Mouse (Mus musculus): ENCODE data around the gene Actr1a. TPM values are rescaled to one million over a fixed set of nuclear protein-coding genes. Genes with fewer than 3 reads are reported as not detected.
A peak's percentile ranks its signal among the peaks of the same experiment; 100 is the strongest.

Gene Actr1a
- total RNA-seq, 2 experiments from 2014 or later: 65.1 to 69.1 TPM

DNA sequence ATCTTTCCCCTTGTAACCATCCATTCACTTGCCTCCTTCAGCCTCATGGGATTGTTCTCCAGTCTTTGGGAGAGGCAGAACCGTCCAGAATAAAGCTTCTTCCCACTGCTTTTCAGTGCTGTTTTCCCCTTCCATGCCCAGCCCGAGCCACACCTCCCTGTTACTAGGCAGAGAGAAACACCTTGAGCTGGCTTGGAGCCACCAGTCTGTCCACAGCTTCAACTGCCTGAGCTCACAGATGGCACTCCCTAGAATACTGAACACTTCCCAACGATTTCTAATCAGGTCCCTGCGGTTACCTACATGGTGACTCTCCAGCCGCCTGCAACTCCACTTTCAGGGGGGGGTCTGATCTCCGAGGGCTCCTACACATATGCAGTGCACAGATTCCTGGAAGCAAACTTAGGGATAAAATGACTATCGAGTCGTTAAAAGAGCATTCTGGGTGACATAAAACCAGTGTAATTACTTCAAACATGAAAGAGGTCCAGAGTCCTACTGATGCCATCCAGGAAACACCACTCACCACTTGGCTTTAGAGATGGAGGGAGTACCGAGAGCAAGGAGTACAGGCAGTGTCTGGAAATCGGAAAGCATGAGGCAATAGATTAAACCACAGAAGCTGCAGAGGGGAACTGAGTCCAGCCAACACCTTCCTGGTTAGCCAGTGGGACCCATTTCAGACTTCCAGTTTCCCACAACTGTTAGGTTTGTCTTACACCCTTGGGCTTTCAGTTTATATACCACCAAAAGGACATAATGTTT is 45.2 kb downstream of the Actr1a start, which contains the start of gene 2310034G01Rik:
2310034G01Rik (minus strand) TSS at position 135 of the 765 bp plus-strand sequence.
- no peak for DNase-seq

DNA sequence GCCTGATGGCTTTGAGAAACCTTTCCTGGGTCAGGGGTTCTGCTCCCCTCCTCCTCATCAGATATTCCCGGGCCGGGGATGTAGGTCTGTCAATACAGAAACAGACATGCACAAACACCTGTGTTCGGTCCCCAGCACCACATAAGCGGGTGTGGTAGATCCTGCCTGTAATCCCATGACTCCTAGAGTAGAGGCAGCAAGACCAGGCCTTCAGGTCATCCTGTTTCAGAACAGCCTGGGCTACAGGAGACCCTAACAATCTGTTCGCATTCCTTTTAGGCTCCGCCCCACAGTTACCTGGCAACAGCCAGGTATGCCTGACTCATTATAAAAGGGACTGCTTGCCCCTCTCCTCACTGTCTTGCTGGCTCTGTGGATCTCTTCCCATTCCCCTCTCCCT is 46.0 kb downstream of the Actr1a start:
- DNase-seq: no peak

DNA sequence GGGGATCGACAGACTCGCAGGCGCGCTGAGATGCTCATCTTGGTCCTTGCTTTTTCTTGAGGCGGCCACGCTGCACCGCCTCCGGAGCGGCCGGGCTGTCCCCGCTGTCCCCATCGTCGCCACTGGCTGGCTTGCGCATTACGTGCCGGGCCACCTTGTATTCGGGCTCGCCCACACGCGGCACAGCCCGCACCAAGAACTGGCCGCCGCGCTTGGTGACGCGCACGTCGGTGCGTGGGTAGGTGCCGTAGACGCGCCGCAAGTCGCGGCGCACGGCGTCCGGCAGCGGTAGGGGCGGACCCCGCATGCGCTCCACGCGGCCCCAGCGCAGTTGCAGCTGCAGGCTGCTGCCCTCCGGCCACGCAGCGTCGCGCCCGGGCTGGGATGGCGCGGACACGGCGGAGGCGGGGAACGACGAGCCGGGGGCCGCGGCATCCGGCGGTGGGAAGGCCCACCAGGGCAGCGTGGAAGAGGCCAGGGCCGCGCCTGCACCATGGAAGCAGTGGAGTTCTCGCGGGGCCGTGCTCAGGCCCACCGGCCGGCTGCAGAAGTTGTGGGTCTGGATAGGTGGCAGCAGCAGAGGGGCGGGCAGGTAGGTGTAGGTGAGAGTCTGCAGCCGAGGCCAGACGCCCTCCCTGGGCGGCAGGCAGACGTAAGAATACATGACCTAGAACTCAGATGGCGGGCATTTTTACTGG is 46.6 kb downstream of the Actr1a start:
- DNase-seq: peak; percentile 82

DNA sequence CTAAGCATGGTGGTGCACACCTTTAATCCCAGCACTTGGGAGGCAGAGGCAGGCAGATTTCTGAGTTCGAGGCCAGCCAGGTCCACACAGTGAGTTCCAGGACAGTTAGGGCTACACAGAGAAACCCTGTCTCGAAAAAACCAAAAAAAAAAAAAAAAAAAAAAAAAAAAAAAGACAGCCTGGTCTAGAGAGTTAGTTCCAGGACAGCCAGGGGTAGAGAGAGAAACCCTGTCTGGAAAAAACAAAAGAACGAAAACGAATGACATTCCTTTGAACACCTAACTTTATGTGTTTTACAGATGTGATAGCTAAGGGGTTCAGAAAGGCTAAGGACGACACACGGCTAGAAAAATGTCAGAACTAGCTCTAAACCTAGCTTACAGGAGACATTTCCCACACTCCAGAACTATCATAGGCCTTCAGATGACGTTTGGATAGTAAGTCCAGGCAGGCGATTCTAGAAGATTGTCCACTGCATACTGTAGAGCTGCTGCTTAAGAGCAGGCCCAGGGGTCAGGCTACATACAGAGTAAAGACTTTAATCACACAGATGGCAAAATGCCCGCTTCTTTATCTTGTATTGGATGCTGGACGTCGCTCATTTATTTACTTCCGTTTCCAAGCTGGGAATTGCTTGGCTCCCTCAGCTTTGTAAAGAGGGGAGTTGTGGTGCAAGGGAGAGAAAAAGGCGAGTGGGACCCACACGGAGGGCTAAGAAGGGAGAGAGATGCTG is 47.4 kb downstream of the Actr1a start:
- no peak for DNase-seq

DNA sequence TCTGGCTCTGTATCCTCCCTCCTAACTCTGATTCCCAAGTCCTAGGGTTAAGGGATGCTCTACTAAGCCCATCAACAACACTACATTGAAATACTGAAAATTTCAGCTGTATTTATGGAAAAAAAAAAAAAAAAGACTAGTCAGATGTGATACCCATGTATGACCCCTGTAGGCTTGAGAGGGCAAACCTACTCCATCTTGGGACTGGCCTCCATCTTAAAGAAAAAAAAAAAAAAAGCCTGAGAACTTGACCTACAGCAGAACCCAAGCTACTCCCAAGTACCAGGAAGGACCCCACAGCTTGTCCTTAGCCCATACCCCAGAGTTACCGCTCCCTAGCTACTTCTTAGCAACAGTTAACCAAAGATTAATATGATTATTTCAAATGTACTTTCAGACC is 48.4 kb downstream of the Actr1a start:
- no peak for DNase-seq

DNA sequence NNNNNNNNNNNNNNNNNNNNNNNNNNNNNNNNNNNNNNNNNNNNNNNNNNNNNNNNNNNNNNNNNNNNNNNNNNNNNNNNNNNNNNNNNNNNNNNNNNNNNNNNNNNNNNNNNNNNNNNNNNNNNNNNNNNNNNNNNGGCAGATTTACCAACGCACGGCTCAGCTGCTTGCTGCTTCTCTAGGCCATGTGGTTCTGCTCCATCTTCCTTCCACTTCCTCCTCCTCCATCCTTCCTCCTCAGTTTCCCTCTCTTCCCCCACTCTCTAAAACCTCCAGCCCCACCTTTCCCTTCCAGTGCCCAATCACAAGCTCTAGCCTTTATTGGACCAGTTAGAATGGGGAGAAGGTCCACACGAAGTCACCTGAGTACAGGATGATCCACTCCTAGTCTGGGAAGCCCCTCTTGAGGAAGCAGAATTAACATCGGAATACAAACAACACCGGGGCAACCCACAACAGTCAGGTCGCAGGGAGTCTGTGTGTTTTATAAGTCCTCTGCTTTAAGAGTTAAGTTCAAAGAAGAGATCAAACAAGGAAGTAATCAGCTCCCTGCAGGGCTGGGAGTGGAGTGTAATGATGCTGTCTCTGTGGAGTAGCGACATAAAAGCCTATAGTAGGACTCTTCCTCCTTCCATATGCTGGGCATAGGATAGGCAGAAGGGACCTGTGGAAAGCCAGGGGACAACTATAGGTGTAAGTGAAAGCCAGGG is 50.7 kb downstream of the Actr1a start:
- DNase-seq: no peak

DNA sequence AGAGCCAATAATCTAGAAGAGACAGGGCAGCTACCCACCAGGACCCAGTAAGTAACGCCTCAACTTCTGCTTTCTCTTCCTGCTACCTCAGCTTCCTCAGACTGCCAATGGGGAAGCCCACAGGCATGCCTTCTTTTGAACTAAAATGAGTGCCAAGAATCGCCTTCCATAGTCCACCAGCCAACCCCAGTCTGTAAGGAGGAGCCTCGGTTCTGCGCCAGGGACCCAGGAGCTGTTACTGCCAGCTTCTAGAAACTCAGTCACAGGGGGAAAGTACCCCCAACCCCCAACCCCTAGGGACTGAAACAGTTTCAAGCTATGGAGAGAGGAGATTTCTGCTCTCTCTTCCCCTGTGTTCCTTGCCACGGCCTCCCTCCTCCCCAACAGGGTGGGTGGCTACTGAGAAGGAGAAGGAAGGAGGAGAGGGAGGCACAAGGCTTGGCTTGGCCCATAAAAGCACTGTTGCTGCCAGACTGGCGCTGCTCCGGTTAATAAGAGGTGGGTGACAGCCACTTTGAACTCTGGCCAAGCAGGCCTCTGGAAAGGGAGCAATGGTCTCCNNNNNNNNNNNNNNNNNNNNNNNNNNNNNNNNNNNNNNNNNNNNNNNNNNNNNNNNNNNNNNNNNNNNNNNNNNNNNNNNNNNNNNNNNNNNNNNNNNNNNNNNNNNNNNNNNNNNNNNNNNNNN is 56.1 kb downstream of the Actr1a start:
- no peak for DNase-seq

DNA sequence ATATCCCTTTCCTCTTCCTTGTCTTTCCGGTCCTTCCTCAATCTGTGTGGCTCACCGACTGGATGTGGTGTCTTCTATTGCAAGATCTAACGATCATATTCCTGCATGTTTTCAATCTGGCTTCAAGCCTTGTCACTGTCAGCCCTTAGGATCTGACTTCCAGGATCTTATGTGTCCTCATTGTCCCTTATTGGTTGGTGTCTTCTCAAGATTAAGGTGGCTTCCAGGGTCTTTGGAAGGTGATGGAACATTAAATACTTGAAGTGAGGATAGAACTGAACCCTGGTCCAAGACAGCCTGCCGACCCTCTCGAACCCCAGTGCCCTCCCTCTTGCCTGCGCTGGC is 56.6 kb downstream of the Actr1a start:
- DNase-seq: no peak

DNA sequence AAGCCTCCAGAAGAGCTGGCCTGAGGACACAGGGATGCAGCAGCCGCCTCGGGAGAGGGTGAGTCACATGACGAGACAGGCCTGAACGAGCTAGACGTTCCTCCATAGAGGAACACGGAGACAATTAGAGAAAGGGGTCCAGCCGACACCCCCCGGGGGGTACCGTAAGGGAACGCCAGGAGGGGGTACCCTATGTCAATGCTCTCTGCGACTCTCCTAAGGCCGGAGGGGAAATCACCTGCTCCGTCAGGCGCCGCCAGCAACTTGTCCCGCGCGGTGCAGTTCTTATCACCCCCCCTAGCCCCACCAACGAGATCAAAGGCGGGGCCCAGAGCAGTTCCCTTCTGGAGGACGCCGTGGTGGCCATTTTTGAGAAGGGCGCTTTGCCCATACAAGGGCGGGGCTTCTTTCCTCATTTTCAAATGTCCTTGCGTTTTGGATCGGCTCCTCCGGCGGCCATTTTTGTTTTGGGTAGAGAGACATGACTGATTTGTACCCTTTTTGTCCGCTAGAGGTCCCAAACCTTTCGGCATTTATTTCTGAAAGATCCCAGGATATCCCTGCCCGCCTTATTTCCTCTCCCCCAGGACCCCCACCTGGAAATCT is 57.1 kb downstream of the Actr1a start, which contains the start of gene Cuedc2:
Cuedc2 (minus strand) TSS at position 372 of the 606 bp plus-strand sequence.
- DNase-seq: peak; percentile 92

DNA sequence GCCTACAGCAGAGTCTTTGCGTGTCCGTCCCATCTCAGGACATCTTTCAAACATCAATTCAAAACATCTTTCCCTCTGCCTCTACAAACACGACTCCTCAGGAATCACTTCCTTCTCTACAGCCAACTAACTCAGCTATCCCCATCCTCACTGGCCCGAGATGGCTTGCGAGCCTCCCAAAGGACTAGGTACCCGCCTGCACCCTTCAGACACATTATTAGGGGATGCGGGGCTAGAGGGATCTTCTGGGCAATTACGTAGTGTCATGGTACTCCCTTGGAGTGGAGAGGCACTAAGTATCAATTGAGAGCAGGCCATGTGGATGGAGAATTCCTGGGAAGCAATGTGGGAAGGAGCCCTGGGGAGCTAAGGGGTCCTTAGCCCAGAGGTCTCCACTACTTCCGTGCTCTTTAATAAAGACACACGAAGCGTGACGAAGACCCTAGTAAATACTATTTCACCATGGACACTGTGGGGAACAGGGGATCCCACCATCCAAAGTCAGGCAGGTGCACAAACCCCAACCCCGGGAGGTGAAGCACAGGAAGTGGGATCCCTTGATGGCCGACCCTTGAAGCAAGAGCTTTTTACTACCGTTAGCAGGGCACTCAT is 57.7 kb downstream of the Actr1a start:
- no peak for DNase-seq

DNA sequence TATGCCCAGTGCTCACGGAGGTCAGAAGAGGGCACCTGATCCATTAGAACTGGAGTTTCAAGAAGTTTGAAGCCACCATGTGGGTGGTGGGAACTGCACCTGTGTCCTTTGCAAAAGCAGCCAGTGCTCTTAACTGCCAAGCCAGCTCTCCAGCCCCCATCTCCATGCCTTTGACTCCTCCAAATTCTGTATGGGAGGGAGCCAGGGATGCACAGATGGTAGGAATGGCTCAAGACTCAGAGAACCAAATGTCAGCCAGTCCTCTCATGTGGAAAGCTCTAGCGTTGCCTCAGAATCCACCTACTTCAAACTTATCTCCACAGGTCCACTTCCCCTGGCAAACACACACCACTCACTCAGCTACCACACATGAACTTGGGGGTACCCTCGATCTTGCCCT is 61.6 kb downstream of the Actr1a start:
- DNase-seq: no peak

DNA sequence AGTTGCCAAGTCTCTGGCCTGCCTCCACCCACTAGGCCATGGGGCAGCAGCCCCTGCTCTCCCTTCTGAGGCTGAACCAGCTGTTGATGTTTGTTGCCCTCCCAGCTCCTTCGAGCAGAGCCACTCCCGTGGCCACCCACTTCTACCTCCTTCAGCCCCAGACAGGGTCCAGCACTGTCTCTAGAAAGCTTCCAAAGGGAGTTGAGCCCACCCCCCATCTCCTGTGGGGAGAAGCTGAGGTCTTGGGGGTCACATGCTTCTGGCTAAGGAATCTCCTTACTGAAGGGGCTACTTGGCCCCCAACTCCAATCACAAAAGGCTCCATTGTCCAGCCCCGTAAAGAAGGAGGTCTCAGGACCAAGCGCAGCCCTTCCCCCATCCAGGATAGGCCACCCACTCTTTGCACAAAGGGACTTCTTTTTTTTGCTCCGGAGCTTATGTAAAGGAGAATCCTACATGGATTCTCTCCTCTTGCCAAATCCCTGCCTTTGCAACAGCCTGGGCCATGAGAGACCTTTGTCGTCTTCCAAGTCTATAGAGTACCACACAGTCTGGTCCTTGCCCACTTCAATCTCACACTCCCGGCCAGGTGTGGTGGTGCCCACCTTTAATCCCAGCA is 62.7 kb downstream of the Actr1a start:
- no peak for DNase-seq

DNA sequence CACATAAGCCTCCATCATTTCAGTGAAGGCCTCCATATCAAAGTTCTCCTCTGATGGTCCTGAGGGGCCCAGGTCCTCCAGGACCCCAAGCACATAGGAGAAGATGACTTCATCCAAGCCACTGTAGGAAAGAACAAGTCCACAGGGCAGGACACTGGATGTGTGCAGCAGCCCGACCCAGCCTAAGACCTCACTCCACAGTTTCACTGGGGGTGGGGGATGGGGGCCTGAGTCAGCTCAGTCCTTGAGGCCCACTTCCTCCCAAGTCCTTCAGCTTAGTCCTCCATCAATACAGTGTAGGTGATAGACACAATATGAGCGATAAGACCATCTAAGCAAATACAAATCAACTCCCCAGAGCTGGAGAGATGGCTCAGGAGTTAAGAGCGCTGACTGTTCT is 63.6 kb downstream of the Actr1a start:
- DNase-seq: no peak

DNA sequence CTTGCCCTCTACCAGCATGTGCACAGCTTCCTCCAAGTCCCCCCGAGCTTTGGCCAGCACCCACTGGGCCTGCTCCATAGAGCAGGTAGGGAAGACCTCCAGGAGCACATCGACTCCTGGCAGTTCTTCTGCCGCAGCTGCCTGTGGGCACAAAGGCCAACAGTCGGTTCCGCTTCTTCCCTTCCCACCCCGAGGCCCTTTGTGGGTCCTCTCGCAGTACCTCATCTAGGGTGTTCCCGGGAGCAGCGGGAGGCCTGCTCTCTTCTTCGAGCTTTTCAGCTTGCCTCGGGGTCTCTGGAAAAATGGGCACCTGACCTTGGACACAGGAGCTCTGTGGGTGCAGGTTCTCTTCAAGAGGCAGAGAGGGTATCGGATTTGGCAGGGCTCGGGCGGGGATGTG is 64.2 kb downstream of the Actr1a start:
- no peak for DNase-seq

DNA sequence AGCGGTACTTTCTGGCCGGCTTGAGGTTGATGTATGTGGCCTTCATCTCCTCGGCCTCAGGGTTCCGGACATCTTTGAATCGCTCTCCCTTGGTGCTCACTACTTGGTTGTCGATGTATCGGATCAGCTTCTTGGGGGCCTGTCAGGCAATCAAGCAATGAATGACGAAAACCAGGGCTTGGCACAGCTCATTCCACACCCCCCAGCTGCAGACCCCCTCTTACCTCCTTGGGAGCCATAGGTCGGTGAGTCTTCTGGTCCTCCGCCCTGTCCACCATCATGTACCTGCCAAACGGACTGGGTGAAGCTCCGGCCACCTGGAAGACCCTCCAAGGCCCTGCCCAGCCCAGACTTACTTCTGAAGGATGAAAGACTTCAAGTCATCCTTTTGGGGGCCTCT is 64.9 kb downstream of the Actr1a start:
- no peak for DNase-seq

DNA sequence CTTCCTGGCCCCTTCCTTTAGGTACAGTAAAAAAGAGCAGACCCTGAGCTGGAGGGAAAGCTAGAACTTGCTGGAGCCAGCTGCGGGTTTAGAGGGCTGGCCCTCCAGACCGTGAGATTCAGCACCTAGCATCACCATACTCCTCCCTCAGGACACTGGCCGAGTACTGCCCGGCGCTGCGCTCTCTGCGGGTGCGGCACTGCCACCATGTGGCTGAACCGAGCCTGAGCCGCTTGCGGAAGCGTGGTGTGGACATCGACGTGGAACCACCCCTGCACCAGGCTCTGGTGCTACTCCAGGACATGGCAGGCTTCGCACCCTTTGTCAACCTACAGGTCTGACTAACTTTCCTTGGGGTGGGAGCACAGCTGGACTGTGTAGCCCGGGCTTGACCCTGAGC is 65.6 kb downstream of the Actr1a start:
- peak; percentile 81 for DNase-seq

DNA sequence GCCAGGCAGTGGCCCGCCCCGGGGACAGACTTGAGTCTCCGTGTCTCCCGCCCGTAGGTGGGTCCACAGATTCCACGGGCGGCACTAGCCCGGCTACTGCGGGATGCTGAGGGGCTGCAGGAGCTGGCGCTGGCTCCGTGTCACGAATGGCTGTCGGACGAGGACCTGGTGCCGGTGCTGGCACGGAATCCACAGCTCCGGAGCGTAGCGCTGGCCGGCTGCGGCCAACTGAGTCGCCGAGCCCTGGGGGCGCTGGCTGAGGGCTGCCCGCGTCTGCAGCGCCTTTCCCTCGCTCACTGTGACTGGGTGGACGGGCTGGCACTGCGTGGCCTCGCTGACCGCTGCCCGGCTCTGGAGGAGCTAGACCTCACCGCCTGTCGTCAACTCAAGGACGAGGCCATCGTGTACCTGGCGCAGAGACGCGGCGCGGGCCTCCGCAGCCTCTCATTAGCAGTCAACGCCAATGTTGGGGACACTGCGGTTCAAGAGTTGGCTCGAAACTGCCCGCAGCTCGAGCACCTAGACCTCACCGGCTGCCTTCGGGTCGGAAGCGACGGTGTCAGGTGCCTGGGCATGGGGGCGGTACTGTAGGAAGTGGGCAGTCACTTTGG is 66.4 kb downstream of the Actr1a start:
- DNase-seq: peak; percentile 34

DNA sequence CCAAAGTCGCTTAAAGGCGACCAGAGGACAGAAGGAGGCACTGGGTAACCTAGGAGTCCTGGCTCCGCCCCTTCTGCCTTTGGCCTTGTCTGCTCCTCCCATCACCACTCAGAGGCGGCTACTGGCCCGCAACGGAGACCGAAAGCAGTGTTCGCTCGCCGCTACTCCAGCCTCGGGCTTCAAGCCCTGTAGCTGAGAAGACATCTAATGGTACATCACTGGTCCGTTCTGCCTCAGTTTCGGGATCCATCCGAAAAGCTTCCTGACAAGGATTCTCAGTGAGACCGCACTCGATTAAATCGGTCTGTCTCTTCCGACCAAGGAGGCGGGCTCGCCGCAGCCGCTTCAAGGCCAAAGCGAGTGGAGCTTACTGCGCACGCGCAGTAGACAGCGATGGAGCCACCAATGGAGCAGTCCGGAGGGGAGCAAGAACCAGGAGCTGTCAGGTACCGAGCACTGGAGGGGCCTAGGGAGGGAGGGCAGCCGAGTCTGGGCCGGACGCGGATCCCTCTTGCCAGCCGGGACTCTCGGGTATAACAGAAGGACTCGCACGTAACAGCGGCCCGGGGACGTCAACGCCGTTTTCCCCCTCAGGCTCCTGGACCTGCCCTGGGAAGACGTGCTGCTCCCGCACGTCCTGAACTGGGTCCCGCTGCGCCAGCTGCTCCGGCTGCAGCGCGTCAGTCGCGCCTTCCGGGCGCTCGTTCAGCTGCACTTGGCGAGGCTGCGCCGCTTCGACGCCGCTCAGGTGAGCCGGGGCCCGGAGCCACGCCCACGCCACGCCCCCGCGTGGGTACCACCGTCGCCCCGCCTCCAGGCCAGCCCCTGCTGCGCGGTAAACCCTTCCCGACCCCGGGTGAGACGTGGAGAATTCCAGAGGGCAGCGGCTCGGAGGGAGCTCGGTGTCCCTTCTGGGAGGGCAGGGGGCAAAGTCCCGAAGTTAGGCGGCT is 67.2 kb downstream of the Actr1a start, which contains the start of gene Fbxl15:
Fbxl15 (plus strand) TSS at position 104 of the 950 bp plus-strand sequence.
- DNase-seq: peak; percentile 93
